Mouse (Mus musculus): ENCODE results near the gene Sgsm3.

GRCm38 (mm10) chr15:81047497-81047896 lies 69.9 kb downstream of the Sgsm3 start:
- TF ChIP-seq CTCF (IDR thresholded peaks at IDR 0.05; ENCODE audit: extremely low read depth, insufficient read length, insufficient replicate concordance, low read depth, low read length): no peak
- no peak for TF ChIP-seq POLR2A (IDR thresholded peaks at IDR 0.05; ENCODE audit: low read depth, low read length)

Measured in small intestine, adult 2 months (tissue).